Mouse (Mus musculus): ENCODE measurements around the gene Cxcl16. TPM values are rescaled to one million over a fixed set of nuclear protein-coding genes. Genes with fewer than 3 reads are reported as not detected.

Cxcl16 gene
- total RNA-seq (2021) (1 to 10 TPM; 7.9 to 8.8 TPM), polyA plus RNA-seq (2012; rRNA removed) (17.6 and 20.6 TPM in 2 replicates)
- long read RNA-seq, transcript Cxcl16-201 (5 exons, 2,699 nt): major isoform, 10 of 18 reads
- long read RNA-seq, partial matches to known transcripts: 5 of 18 reads
- long read RNA-seq, other reads (novel, unspliced or antisense): 2 of 18 reads

DNA sequence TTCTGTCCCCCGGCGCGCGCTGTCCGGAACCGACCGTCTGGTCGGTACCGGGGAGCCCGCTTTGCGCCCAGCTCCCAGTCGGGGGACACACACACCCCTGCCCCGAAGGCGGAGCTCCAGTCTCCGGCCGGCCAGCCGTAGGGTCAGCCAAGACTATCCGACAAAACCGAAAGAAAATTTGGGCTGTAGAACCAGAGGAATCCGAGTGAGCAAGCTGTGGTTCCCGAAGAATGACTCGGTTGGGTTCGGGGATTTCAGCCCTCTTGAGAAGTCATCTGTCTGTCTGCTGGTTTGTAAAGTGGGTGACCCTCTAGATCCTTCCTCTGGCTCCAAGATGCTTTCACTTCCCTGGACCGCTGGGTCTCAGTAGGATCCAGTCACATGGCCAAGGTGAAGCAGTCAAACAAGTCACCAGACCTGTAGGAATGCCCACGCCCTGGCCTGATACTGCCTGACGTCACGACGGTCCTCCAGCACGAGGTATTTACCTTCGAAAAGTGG lies at the start of gene Cxcl16:
Gene Cxcl16 (minus strand): TSS at position 384 of the 501 bp plus-strand sequence.
- TF ChIP-seq POLR2A (IDR thresholded peaks at IDR 0.05; ENCODE audit: insufficient read depth, low read depth, low read length) (peak; percentile 46; the same call in 1 of the 2 replicates), CTCF (IDR thresholded peaks at IDR 0.05) (no peak)
- H3K27ac ChIP-seq: peak within 1 kb of the TSS; percentile 84
- peak; percentile 83 for DNase-seq
- H3K79me2 ChIP-seq (replicated peaks; ENCODE audit: control insufficient read depth, insufficient read depth, low read length): no peaks in the 10 kb centered on the region
- intact Hi-C loops (cut with DNase I): loop anchor here (10.0 kb wide), 1 partner anchor 145 kb away; no protein-coding TSS in a partner anchor
- H3K4me3 ChIP-seq: peak within 1 kb of the TSS; percentile 67
- H3K36me3 ChIP-seq (ENCODE audit: control insufficient read depth, insufficient read depth, low read length): no peaks in the 10 kb centered on the region
- H3K4me1 ChIP-seq (ENCODE audit: control insufficient read depth, insufficient read depth, low read length): peaks cover 4% of the 10 kb centered on the region
- H3K27me3 ChIP-seq (ENCODE audit: control insufficient read depth, insufficient read depth, low read length): no peaks in the 10 kb centered on the region
- H3K9ac ChIP-seq (ENCODE audit: low read depth, low read length): peak within 1 kb of the TSS; percentile 79
- 3% methylated on average over 30 of the region's 30 CpGs for WGBS

GRCm38 (mm10) chr11:70506962-70507515 lies 47.3 kb upstream of the Cxcl16 start:
- no peaks in the 10 kb centered on the region for H3K4me1 ChIP-seq (ENCODE audit: control insufficient read depth, insufficient read depth, low read length)
- WGBS: 71% methylated on average over 7 of the region's 7 CpGs

GRCm38 (mm10) chr11:70506385-70506784 lies 46.6 kb upstream of the Cxcl16 start:
- DNase-seq: peak; percentile 79 to 80
- no peak overlapping the region for H3K27ac ChIP-seq
- H3K36me3 ChIP-seq (ENCODE audit: control insufficient read depth, insufficient read depth, low read length): no peaks in the 10 kb centered on the region
- H3K4me3 ChIP-seq: no peak overlapping the region
- H3K27me3 ChIP-seq (ENCODE audit: control insufficient read depth, insufficient read depth, low read length): no peaks in the 10 kb centered on the region
- no peaks in the 10 kb centered on the region for H3K79me2 ChIP-seq (replicated peaks; ENCODE audit: control insufficient read depth, insufficient read depth, low read length)
- TF ChIP-seq EP300 (IDR thresholded peaks at IDR 0.05; ENCODE audit: insufficient read depth, low read depth, low read length) (0 out of 2 replicates have a peak, but pooled peaks have one; percentile 49), POLR2A (IDR thresholded peaks at IDR 0.05; ENCODE audit: insufficient read depth, low read depth, low read length) (no peak), CTCF (IDR thresholded peaks at IDR 0.05) (peak; percentile 88)
- intact Hi-C loops (cut with DNase I): loop anchor here (1.0 kb wide), 3 partner anchors 54 to 92 kb away; partner anchors contain the start of gene Arrb2
- no peaks in the 10 kb centered on the region for H3K4me1 ChIP-seq (ENCODE audit: control insufficient read depth, insufficient read depth, low read length)
- no peak overlapping the region for H3K9ac ChIP-seq (ENCODE audit: low read depth, low read length)
- 17% methylated on average over 4 of the region's 4 CpGs for WGBS

More at GRCm38 (mm10) chr11:70506962-70507515, 47.3 kb upstream of the Cxcl16 start:
- Histone ChIP-seq H3K79me2 (replicated peaks; ENCODE audit: control insufficient read depth, insufficient read depth, low read length) (no peaks in the 10 kb centered on the region), H3K36me3 (ENCODE audit: control insufficient read depth, insufficient read depth, low read length) (no peaks in the 10 kb centered on the region), H3K27ac (no peak overlapping the region), H3K27me3 (ENCODE audit: control insufficient read depth, insufficient read depth, low read length) (no peaks in the 10 kb centered on the region), H3K4me3 (no peak overlapping the region), H3K9ac (ENCODE audit: low read depth, low read length) (no peak overlapping the region)
- TF ChIP-seq EP300 (IDR thresholded peaks at IDR 0.05; ENCODE audit: insufficient read depth, low read depth, low read length) (no peak), POLR2A (IDR thresholded peaks at IDR 0.05; ENCODE audit: insufficient read depth, low read depth, low read length) (no peak), CTCF (IDR thresholded peaks at IDR 0.05) (no peak)
- no peak for DNase-seq
- intact Hi-C loops (cut with DNase I): loop anchor here (1.0 kb wide), 3 partner anchors 55 to 93 kb away; partner anchors contain the start of gene Arrb2

GRCm38 (mm10) chr11:70504970-70505369 lies 45.2 kb upstream of the Cxcl16 start, which contains the start of gene Tm4sf5:
Gene Tm4sf5 (plus strand): TSS chr11:70505244.
- Histone ChIP-seq H3K4me1 (ENCODE audit: control insufficient read depth, insufficient read depth, low read length) (no peaks in the 10 kb centered on the region), H3K27me3 (ENCODE audit: control insufficient read depth, insufficient read depth, low read length) (no peaks in the 10 kb centered on the region), H3K4me3 (no peak within 1 kb of the TSS), H3K36me3 (ENCODE audit: control insufficient read depth, insufficient read depth, low read length) (no peaks in the 10 kb centered on the region), H3K9ac (ENCODE audit: low read depth, low read length) (no peak within 1 kb of the TSS), H3K27ac (no peak within 1 kb of the TSS), H3K79me2 (replicated peaks; ENCODE audit: control insufficient read depth, insufficient read depth, low read length) (no peaks in the 10 kb centered on the region)
- TF ChIP-seq EP300 (IDR thresholded peaks at IDR 0.05; ENCODE audit: insufficient read depth, low read depth, low read length) (no peak), CTCF (IDR thresholded peaks at IDR 0.05) (no peak), POLR2A (IDR thresholded peaks at IDR 0.05; ENCODE audit: insufficient read depth, low read depth, low read length) (no peak)
- intact Hi-C loops (cut with DNase I): no loop called here
- DNase-seq: no peak
- 49% methylated on average over 9 of the region's 9 CpGs for WGBS

- intact Hi-C loops (cut with DNase I): no loop called here
- no peak for TF ChIP-seq POLR2A (IDR thresholded peaks at IDR 0.05; ENCODE audit: insufficient read depth, low read depth, low read length)
- TF ChIP-seq EP300 (IDR thresholded peaks at IDR 0.05; ENCODE audit: insufficient read depth, low read depth, low read length): no peak
- TF ChIP-seq CTCF (IDR thresholded peaks at IDR 0.05): no peak
- Histone ChIP-seq H3K79me2 (replicated peaks; ENCODE audit: control insufficient read depth, insufficient read depth, low read length) (no peaks in the 10 kb centered on the region), H3K27me3 (ENCODE audit: control insufficient read depth, insufficient read depth, low read length) (no peaks in the 10 kb centered on the region), H3K4me3 (no peak overlapping the region), H3K36me3 (ENCODE audit: control insufficient read depth, insufficient read depth, low read length) (no peaks in the 10 kb centered on the region), H3K4me1 (ENCODE audit: control insufficient read depth, insufficient read depth, low read length) (no peaks in the 10 kb centered on the region), H3K27ac (no peak overlapping the region), H3K9ac (ENCODE audit: low read depth, low read length) (no peak overlapping the region)
- DNase-seq: no peak
- 58% methylated on average over 3 of the region's 3 CpGs for WGBS
These were observed 42.2 kb upstream of the Cxcl16 start for GRCm38 (mm10) chr11:70502018-70502417.

GRCm38 (mm10) chr11:70500476-70500812 lies 40.7 kb upstream of the Cxcl16 start:
- no peaks in the 10 kb centered on the region for H3K4me1 ChIP-seq (ENCODE audit: control insufficient read depth, insufficient read depth, low read length)
- WGBS: 92% methylated on average over 1 of the region's 1 CpGs
- DNase-seq: no peak
- no peak overlapping the region for H3K27ac ChIP-seq
- no peaks in the 10 kb centered on the region for H3K27me3 ChIP-seq (ENCODE audit: control insufficient read depth, insufficient read depth, low read length)
- H3K79me2 ChIP-seq (replicated peaks; ENCODE audit: control insufficient read depth, insufficient read depth, low read length): no peaks in the 10 kb centered on the region
- H3K9ac ChIP-seq (ENCODE audit: low read depth, low read length): no peak overlapping the region
- no peak for TF ChIP-seq CTCF (IDR thresholded peaks at IDR 0.05)
- no peak for TF ChIP-seq EP300 (IDR thresholded peaks at IDR 0.05; ENCODE audit: insufficient read depth, low read depth, low read length)
- TF ChIP-seq POLR2A (IDR thresholded peaks at IDR 0.05; ENCODE audit: insufficient read depth, low read depth, low read length): no peak
- intact Hi-C loops (cut with DNase I): loop anchor here (1.0 kb wide), 1 partner anchor 48 kb away; no protein-coding TSS in a partner anchor
- H3K4me3 ChIP-seq: no peak overlapping the region
- H3K36me3 ChIP-seq (ENCODE audit: control insufficient read depth, insufficient read depth, low read length): no peaks in the 10 kb centered on the region
